Mouse (Mus musculus) CH12.LX (cell line): ENCODE measurements around the gene Ube2h. TPM values are rescaled to one million over a fixed set of nuclear protein-coding genes. Genes with fewer than 3 reads are reported as not detected.

ENCODE experiments used
- DNase-seq: peaks from one replicate; pipeline ENCODE4 v3.0.0-alpha.2; 2013; ENCODE audit errors: extremely low read depth
- H3K27ac ChIP-seq: 2 replicates; pipeline ENCODE4 v1.5.1; 2012; ENCODE audit warnings: low read depth, mild to moderate bottlenecking, control low read depth, moderate library complexity; ENCODE audit not compliant: insufficient read depth
- H3K27me3 ChIP-seq: replicated peaks from 2 replicates; pipeline ENCODE3; 2012; ENCODE audit warnings: inconsistent platforms
- H3K36me3 ChIP-seq, 2 experiments: replicated peaks in 1 of 2; 2 replicates each; pipeline versions ENCODE3 to v1.6.1; 2012; ENCODE audit warnings: inconsistent platforms in 1 of 2, low read length in 1 of 2, mild to moderate bottlenecking in 1 of 2, mixed read lengths in 1 of 2, moderate library complexity in 1 of 2; ENCODE audit not compliant: control insufficient read depth in 1 of 2, insufficient read depth in 1 of 2
- H3K4me1 ChIP-seq, 2 experiments: 2 replicates each; pipeline ENCODE4 v1.6.1; 2012; ENCODE audit warnings: inconsistent platforms in 1 of 2, moderate library complexity in 1 of 2; ENCODE audit not compliant: insufficient read depth in 2 of 2, control insufficient read depth in 1 of 2
- H3K4me2 ChIP-seq: 2 replicates; pipeline ENCODE4 v1.6.1; 2012; ENCODE audit warnings: low read depth, mild to moderate bottlenecking, control low read depth; ENCODE audit not compliant: poor library complexity, insufficient read depth, severe bottlenecking
- H3K4me3 ChIP-seq, 3 experiments: fragments of 150-350 bp in 1 of 3; sonication (generic) in 1 of 3; replicated peaks in 1 of 3; 2 replicates each; pipeline versions ENCODE3 to v1.5.1; 2011 to 2012; ENCODE audit warnings: low read depth in 2 of 3, low read length in 2 of 3, mild to moderate bottlenecking in 2 of 3, moderate library complexity in 2 of 3, control low read depth in 1 of 3, improper control_type of control experiment in 1 of 3, inconsistent platforms in 1 of 3, mixed read lengths in 1 of 3; ENCODE audit not compliant: poor library complexity in 1 of 3
- H3K79me2 ChIP-seq: replicated peaks from 2 replicates; pipeline ENCODE4 v1.6.1; 2012; ENCODE audit warnings: mild to moderate bottlenecking, moderate library complexity; ENCODE audit not compliant: control insufficient read depth, poor library complexity, insufficient read depth, severe bottlenecking; ENCODE audit errors: extremely low read depth
- H3K9ac ChIP-seq: 2 replicates; pipeline ENCODE4 v1.6.1; 2012; ENCODE audit warnings: low read depth, mild to moderate bottlenecking, control low read depth, moderate library complexity; ENCODE audit not compliant: insufficient read depth
- H3K9me3 ChIP-seq: replicated peaks from 2 replicates; pipeline ENCODE3; 2012; ENCODE audit warnings: low read length, inconsistent platforms, mixed read lengths
- CHD1 ChIP-seq: IDR thresholded peaks from 2 replicates; pipeline ENCODE4 v1.6.1; 2012; ENCODE audit warnings: low read depth, low read length, improper control_type of control experiment, inconsistent platforms
- CHD2 ChIP-seq: IDR thresholded peaks from 2 replicates; pipeline ENCODE4 v1.6.1; 2011; ENCODE audit warnings: low read length, improper control_type of control experiment
- CTCF ChIP-seq, 2 experiments: IDR thresholded peaks in 1 of 2; conservative IDR thresholded peaks in 1 of 2; 2 replicates each; pipeline ENCODE4 v1.5.1; 2011 to 2012; ENCODE audit warnings: low read depth in 2 of 2, low read length in 2 of 2, improper control_type of control experiment in 1 of 2, inconsistent platforms in 1 of 2, mild to moderate bottlenecking in 1 of 2, moderate library complexity in 1 of 2
- ELF1 ChIP-seq: IDR thresholded peaks from 2 replicates; pipeline ENCODE4 v1.6.1; 2014; ENCODE audit warnings: low read depth, mild to moderate bottlenecking, inconsistent platforms, low read length, improper control_type of control experiment
- ETS1 ChIP-seq: conservative IDR thresholded peaks from 2 replicates; pipeline ENCODE4 v1.6.1; 2012; ENCODE audit warnings: low read depth, mild to moderate bottlenecking, inconsistent platforms, low read length, improper control_type of control experiment, moderate library complexity
- GABPA ChIP-seq: IDR thresholded peaks from 2 replicates; pipeline ENCODE4 v1.6.1; 2012; ENCODE audit warnings: low read depth, low read length, improper control_type of control experiment, inconsistent platforms; ENCODE audit not compliant: insufficient replicate concordance
- IRF4 ChIP-seq: IDR thresholded peaks from 2 replicates; pipeline ENCODE4 v1.6.1; 2014; ENCODE audit warnings: low read depth, mild to moderate bottlenecking, inconsistent platforms, low read length, improper control_type of control experiment
- JUND ChIP-seq: conservative IDR thresholded peaks from 2 replicates; pipeline ENCODE4 v1.6.1; 2011; ENCODE audit warnings: low read depth, low read length, improper control_type of control experiment
- KAT2A ChIP-seq: IDR thresholded peaks from 2 replicates; pipeline ENCODE4 v1.6.1; 2012; ENCODE audit warnings: low read length, improper control_type of control experiment, inconsistent platforms; ENCODE audit not compliant: insufficient replicate concordance
- MAX ChIP-seq: IDR thresholded peaks from 2 replicates; pipeline ENCODE4 v1.6.1; 2011; ENCODE audit warnings: low read length, improper control_type of control experiment
- MAZ ChIP-seq: IDR thresholded peaks from 2 replicates; pipeline ENCODE4 v1.6.1; 2012; ENCODE audit warnings: low read depth, mild to moderate bottlenecking, inconsistent platforms, low read length, improper control_type of control experiment, moderate library complexity
- MEF2A ChIP-seq: IDR thresholded peaks from 2 replicates; pipeline ENCODE4 v1.6.1; 2014; ENCODE audit warnings: low read depth, mild to moderate bottlenecking, inconsistent platforms, low read length, improper control_type of control experiment, borderline replicate concordance
- MXI1 ChIP-seq: IDR thresholded peaks from 2 replicates; pipeline ENCODE4 v1.6.1; 2011; ENCODE audit warnings: mild to moderate bottlenecking, low read depth, low read length, improper control_type of control experiment
- MYC ChIP-seq: IDR thresholded peaks from 2 replicates; pipeline ENCODE4 v1.6.1; 2011; ENCODE audit warnings: low read depth, mild to moderate bottlenecking, improper control_type of control experiment, low read length
- NELFE ChIP-seq: IDR thresholded peaks from 2 replicates; pipeline ENCODE4 v1.6.1; 2011; ENCODE audit warnings: low read depth, low read length, improper control_type of control experiment
- POLR2A ChIP-seq: IDR thresholded peaks from 2 replicates; pipeline ENCODE4 v1.6.1; 2011; ENCODE audit warnings: low read depth, mild to moderate bottlenecking, improper control_type of control experiment, low read length
- POLR2AphosphoS2 ChIP-seq: IDR thresholded peaks from 2 replicates; pipeline ENCODE4 v1.6.1; 2011; ENCODE audit warnings: low read depth, low read length, improper control_type of control experiment
- RCOR1 ChIP-seq: conservative IDR thresholded peaks from 2 replicates; pipeline ENCODE4 v1.6.1; 2012; ENCODE audit warnings: low read depth, mild to moderate bottlenecking, inconsistent platforms, low read length, improper control_type of control experiment
- TCF12 ChIP-seq: IDR thresholded peaks from 2 replicates; pipeline ENCODE4 v1.6.1; 2014; ENCODE audit warnings: low read depth, mild to moderate bottlenecking, inconsistent platforms, low read length, improper control_type of control experiment
- UBTF ChIP-seq: IDR thresholded peaks from 2 replicates; pipeline ENCODE4 v1.6.1; 2012; ENCODE audit warnings: low read depth, mild to moderate bottlenecking, inconsistent platforms, low read length, improper control_type of control experiment, moderate library complexity
- USF2 ChIP-seq: conservative IDR thresholded peaks from 2 replicates; pipeline ENCODE4 v1.6.1; 2011; ENCODE audit warnings: low read depth, low read length, improper control_type of control experiment
- ZC3H11A ChIP-seq: IDR thresholded peaks from 2 replicates; pipeline ENCODE4 v1.6.1; 2012; ENCODE audit warnings: low read depth, mild to moderate bottlenecking, inconsistent platforms, low read length, improper control_type of control experiment
- dilution Hi-C: fragments of 300-500 bp; cut with MboI; formaldehyde crosslinking; loops from 2 replicates; pipeline ENCODE4 v1.14.3; 2020; ENCODE audit warnings: low sequenced_read_pairs; ENCODE audit not compliant: extremely low pct_unique_long_range_greater_than_20kb, extremely low pct_ligation_motif_present
- in situ Hi-C: fragments of 300-500 bp; cut with MboI; formaldehyde crosslinking; loops from 3 replicates; pipeline ENCODE4 v1.14.3; 2019; ENCODE audit warnings: low sequenced_read_pairs, low pct_ligation_motif_present, low pct_unique_long_range_greater_than_20kb, mixed read lengths
- polyA plus RNA-seq: library from polyadenylated mRNA; unstranded; fragments of >175 nt; gene quantifications from 2 replicates; pipeline ENCODE4 v1.2.1, GENCODE M21; 2012; ENCODE audit warnings: low read depth; ENCODE audit not compliant: insufficient read length
- total RNA-seq, 2 experiments: library from RNA; depleted of rRNA; stranded (reverse); fragments of 300-350 nt in 1 of 2; fragments of >200 nt in 1 of 2; gene quantifications; 2 replicates each; pipeline ENCODE4 v1.2.3; 2012 to 2014

The Ube2h gene
- total and polyA plus RNA-seq, 3 experiments = 6.1 to 13.4 (median 13.4) TPM

GRCm38 (mm10) chr6:30172441-30172819 lies 131.9 kb downstream of the Ube2h start:
- H3K36me3 ChIP-seq = peaks cover 4 to 37% of the 10 kb centered on the region in 2 experiments
- H3K9ac ChIP-seq = no peak overlapping the region
- H3K27ac ChIP-seq = no peak overlapping the region
- H3K4me1 ChIP-seq = peaks cover 33 to 67% of the 10 kb centered on the region in 2 experiments
- in situ Hi-C loops (no loop called here), dilution Hi-C loops (no loop called here)
- peak overlapping the region; percentile 81 for H3K4me2 ChIP-seq
- H3K4me3 ChIP-seq = peak overlapping the region in 2 of 3 experiments; percentile 78 to 92
- TF ChIP-seq IRF4 = no peak
- no peak for TF ChIP-seq KAT2A
- no peak for TF ChIP-seq CHD2
- TF ChIP-seq CTCF (conservative IDR thresholded peaks at IDR 0.05 in 1 of 2, IDR thresholded peaks at IDR 0.05 in 1 of 2; ENCODE audit: low read depth in 2 of 2, low read length in 2 of 2) = no peak
- TF ChIP-seq TCF12 = no peak
- TF ChIP-seq MAZ = no peak
- TF ChIP-seq GABPA = no peak
- TF ChIP-seq POLR2A = no peak
- no peak for TF ChIP-seq MEF2A
- TF ChIP-seq USF2 = no peak
- TF ChIP-seq UBTF = no peak
- TF ChIP-seq ZC3H11A = no peak
- TF ChIP-seq RCOR1 = no peak
- no peak for TF ChIP-seq MYC
- TF ChIP-seq NELFE = no peak
- TF ChIP-seq CHD1 = no peak
- no peaks in the 10 kb centered on the region for H3K79me2 ChIP-seq
- no peaks in the 10 kb centered on the region for H3K9me3 ChIP-seq
- DNase-seq = no peak
- peaks cover 18% of the 10 kb centered on the region for H3K27me3 ChIP-seq

- dilution Hi-C loops = no loop called here
- DNase-seq = no peak
- Histone ChIP-seq H3K4me3 (no peak overlapping the region), H3K79me2 (no peaks in the 10 kb centered on the region), H3K27ac (no peak overlapping the region), H3K36me3 (peaks cover 4 to 42% of the 10 kb centered on the region in 2 experiments), H3K27me3 (peaks cover 15% of the 10 kb centered on the region), H3K9me3 (no peaks in the 10 kb centered on the region), H3K9ac (no peak overlapping the region), H3K4me1 (peaks cover 37 to 72% of the 10 kb centered on the region in 2 experiments), H3K4me2 (no peak overlapping the region)
- TF ChIP-seq KAT2A (no peak), JUND (no peak), RCOR1 (no peak), POLR2AphosphoS2 (no peak), ETS1 (no peak), MXI1 (no peak), GABPA (no peak), ELF1 (no peak), MAX (no peak)
- in situ Hi-C loops = no loop called here
These were observed 132.4 kb downstream of the Ube2h start for GRCm38 (mm10) chr6:30171967-30172366.
